Mouse (Mus musculus): Measurements from ENCODE around the gene Zranb3.

GRCm38 (mm10) chr1:127983274-127983993 lies 119.4 kb downstream of the Zranb3 start:
- TF ChIP-seq CTCF (IDR thresholded peaks at IDR 0.05; ENCODE audit: low read depth), result no peak
- no peak for TF ChIP-seq EP300 (optimal IDR thresholded peaks at IDR 0.05)
